Mouse (Mus musculus): ENCODE results near the gene Tsen15.

- TF ChIP-seq CTCF (conservative IDR thresholded peaks at IDR 0.05; ENCODE audit: low read length), result no peak
- no peak for TF ChIP-seq POU5F1 (IDR thresholded peaks at IDR 0.05; ENCODE audit: borderline replicate concordance, low read length)
- TF ChIP-seq NANOG (IDR thresholded peaks at IDR 0.05; ENCODE audit: borderline replicate concordance, low read length), result no peak
Measured at GRCm38 (mm10) chr1:152394137-152394536, 7.6 kb upstream of the Tsen15 start.

Measured in E14TG2a.4 (cell line).